Mouse (Mus musculus): ENCODE measurements around the gene Snd1.

GRCm38 (mm10) chr6:28828593-28828992 is 353.7 kb downstream of the Snd1 start:
- TF ChIP-seq EP300 (IDR thresholded peaks at IDR 0.05): no peak
- no peak for TF ChIP-seq CTCF (IDR thresholded peaks at IDR 0.05)

All from lung, postnatal 0 days (tissue).